9 mouse cellular contexts compared by ENCODE assay signal in genomic region chrX:17724990-17725779, GRCm38 (mm10).
DNase-seq lines count a peak whose midpoint lies in the region; ATAC-seq lines count a peak whose summit lies in the region.
"Had no signal": no experiment of that assay in that cellular context is flagged by ENCODE, and none has a peak within 500 bp of the region (broad histone marks: within the 10 kb centered on the region; RNA-seq: fewer than 3 reads in every experiment).

No protein-coding gene starts in this region.

- no peak overlapping the region for H3K4me3 ChIP-seq in lung, embryonic 16.5 days (ENCODE audit: low read length)
- no peak overlapping the region for H3K4me3 ChIP-seq in embryonic facial prominence, embryonic 11.5 days (ENCODE audit: low read depth, low read length)
- no peak overlapping the region for H3K4me3 ChIP-seq in stomach, embryonic 15.5 days (replicated peaks)

- H3K4me1 ChIP-seq in lung, embryonic 16.5 days (replicated peaks; ENCODE audit: control insufficient read depth, insufficient read depth, low read length): no peaks in the 10 kb centered on the region
- H3K4me1 ChIP-seq in embryonic facial prominence, embryonic 11.5 days (ENCODE audit: control insufficient read depth, insufficient read depth, low read length): no peaks in the 10 kb centered on the region
- no peaks in the 10 kb centered on the region for H3K4me1 ChIP-seq in stomach, embryonic 15.5 days

- DNase-seq in lung, postnatal 14 days: no peak
- peak; percentile 15 for DNase-seq in embryonic facial prominence, embryonic 11.5 days (ENCODE audit: low spot score)
- peak; percentile 4 for DNase-seq in lung, postnatal 25 days (ENCODE audit: low spot score)
- no peak for DNase-seq in kidney, postnatal 25 days
- no peak for DNase-seq in liver
- DNase-seq in adrenal gland, postnatal 36 days: no peak
- DNase-seq: kidney, adult 18-20 months had no signal

- no peaks in the 10 kb centered on the region for H3K9me3 ChIP-seq in lung, embryonic 16.5 days (ENCODE audit: control insufficient read depth, low read length)
- H3K9me3 ChIP-seq in embryonic facial prominence, embryonic 11.5 days (replicated peaks; ENCODE audit: control insufficient read depth, low read length): no peaks in the 10 kb centered on the region
- H3K9me3 ChIP-seq in stomach, embryonic 15.5 days: no peaks in the 10 kb centered on the region

- peak; percentile 86 for ATAC-seq in lung, embryonic 16.5 days (ENCODE audit: low read depth)
- peak; percentile 65; the same call in 1 of the 2 replicates for ATAC-seq in embryonic facial prominence, embryonic 11.5 days (replicated peaks; ENCODE audit: insufficient number of reproducible peaks, low FRiP score, low TSS enrichment, low read depth)
- peak; percentile 65 for ATAC-seq in stomach, embryonic 15.5 days (ENCODE audit: insufficient read depth, low FRiP score, low read depth)

- no peak overlapping the region for H3K27ac ChIP-seq in lung, embryonic 16.5 days (ENCODE audit: low read length)
- no peak overlapping the region for H3K27ac ChIP-seq in embryonic facial prominence, embryonic 11.5 days (replicated peaks; ENCODE audit: low read depth, low read length)
- no peak overlapping the region for H3K27ac ChIP-seq in stomach, embryonic 15.5 days

- H3K27me3 ChIP-seq in lung, embryonic 16.5 days (ENCODE audit: control insufficient read depth, insufficient read depth, low read depth, low read length): no peaks in the 10 kb centered on the region
- H3K27me3 ChIP-seq in embryonic facial prominence, embryonic 11.5 days (ENCODE audit: control insufficient read depth, insufficient read depth, low read length): no peaks in the 10 kb centered on the region
- H3K27me3 ChIP-seq in stomach, embryonic 15.5 days (replicated peaks): no peaks in the 10 kb centered on the region

- WGBS in lung, embryonic 16.5 days: 38% methylated on average over 7 of the region's 7 CpGs
- 38% methylated on average over 7 of the region's 7 CpGs for WGBS in embryonic facial prominence, embryonic 11.5 days
- WGBS in stomach, embryonic 15.5 days: 39% methylated on average over 7 of the region's 7 CpGs

- H3K9ac ChIP-seq in lung, embryonic 16.5 days (ENCODE audit: low read length): no peak overlapping the region
- no peak overlapping the region for H3K9ac ChIP-seq in embryonic facial prominence, embryonic 11.5 days (replicated peaks; ENCODE audit: low read length)
- H3K9ac ChIP-seq in stomach, embryonic 15.5 days: no peak overlapping the region

- H3K4me2 ChIP-seq in lung, embryonic 16.5 days (ENCODE audit: low read depth, low read length): no peak overlapping the region
- H3K4me2 ChIP-seq in embryonic facial prominence, embryonic 11.5 days (ENCODE audit: low read depth, low read length): no peak overlapping the region
- H3K4me2 ChIP-seq in stomach, embryonic 15.5 days: no peak overlapping the region

- H3K36me3 ChIP-seq in lung, embryonic 16.5 days (ENCODE audit: control insufficient read depth, insufficient read depth, low read length): no peaks in the 10 kb centered on the region
- H3K36me3 ChIP-seq in embryonic facial prominence, embryonic 11.5 days (replicated peaks; ENCODE audit: control insufficient read depth, insufficient read depth, low read depth, low read length): no peaks in the 10 kb centered on the region
- H3K36me3 ChIP-seq in stomach, embryonic 15.5 days: no peaks in the 10 kb centered on the region

Comparison
In these comparisons a context has a peak if more than half of its experiments do, and no peak if none do; other contexts are left out.
1. DNase-seq: peak in embryonic facial prominence, embryonic 11.5 days (single experiment) and lung, postnatal 25 days (single experiment); none in lung, postnatal 14 days (single experiment), kidney, postnatal 25 days (0 of 2), liver (single experiment) and adrenal gland, postnatal 36 days (0 of 2).
2. Peak in every context shown above with its lines, with median percentiles within 50 percentile points of each other: ATAC-seq.